Mouse (Mus musculus) limb, embryonic 14.5 days (tissue): ENCODE data around the gene Pald1. TPM values are rescaled to one million over a fixed set of nuclear protein-coding genes. Genes with fewer than 3 reads are reported as not detected.

ENCODE experiments used
- ATAC-seq: fragments of 200-750 bp; cut with Nextera tagmentation; 2 replicates; pipeline ENCODE4 v1.8.0; 2017; ENCODE audit warnings: low read depth, moderate number of reproducible peaks, moderate TSS enrichment; ENCODE audit not compliant: low FRiP score
- DNase-seq: peaks from one replicate; pipeline ENCODE4 v3.0.0-alpha.2; 2015; ENCODE audit warnings: low spot score
- H3K27ac ChIP-seq: fragments of 300-500 bp; sonication (generic); replicated peaks from 2 replicates; pipeline ENCODE4 v1.5.1; 2014; ENCODE audit warnings: low read depth, mild to moderate bottlenecking, low read length, moderate library complexity, mixed read lengths
- H3K27me3 ChIP-seq: fragments of 300-500 bp; sonication (generic); 2 replicates; pipeline ENCODE4 v1.6.1; 2014; ENCODE audit warnings: low read length, mixed read lengths; ENCODE audit not compliant: control insufficient read depth, insufficient read depth
- H3K36me3 ChIP-seq: fragments of 300-500 bp; sonication (generic); 2 replicates; pipeline ENCODE4 v1.6.1; 2014; ENCODE audit warnings: mild to moderate bottlenecking, low read length, moderate library complexity, mixed read lengths; ENCODE audit not compliant: control insufficient read depth, insufficient read depth
- H3K4me1 ChIP-seq: fragments of 300-500 bp; sonication (generic); 2 replicates; pipeline ENCODE4 v1.6.1; 2014; ENCODE audit warnings: antibody characterized with exemption, low read length, mixed read lengths; ENCODE audit not compliant: control insufficient read depth, insufficient read depth
- H3K4me2 ChIP-seq: fragments of 300-500 bp; sonication (generic); replicated peaks from 2 replicates; pipeline ENCODE4 v1.6.1; 2014; ENCODE audit warnings: low read depth, mild to moderate bottlenecking, low read length, moderate library complexity; ENCODE audit not compliant: severe bottlenecking
- H3K4me3 ChIP-seq: fragments of 300-500 bp; sonication (generic); replicated peaks from 2 replicates; pipeline ENCODE4 v1.5.1; 2014; ENCODE audit warnings: low read length
- H3K9ac ChIP-seq: fragments of 300-500 bp; sonication (generic); 2 replicates; pipeline ENCODE4 v1.6.1; 2014; ENCODE audit warnings: mild to moderate bottlenecking, low read depth, low read length, moderate library complexity; ENCODE audit not compliant: severe bottlenecking
- H3K9me3 ChIP-seq: fragments of 300-500 bp; sonication (generic); 2 replicates; pipeline ENCODE4 v1.6.1; 2016; ENCODE audit warnings: low read length; ENCODE audit not compliant: control insufficient read depth
- POLR2A ChIP-seq: fragments of 200-500 bp; IDR thresholded peaks from 2 replicates; pipeline ENCODE4 v1.8.0; 2012; ENCODE audit warnings: inconsistent platforms, mild to moderate bottlenecking, moderate library complexity, borderline replicate concordance; ENCODE audit not compliant: insufficient read depth, insufficient read length; ENCODE audit errors: extremely low read depth
- WGBS: fragments of 180-500 bp; shearing (Covaris S2); extraction: QIAGEN DNeasy Blood & Tissue Kit; methylation state at CpG from one replicate; pipeline ENCODE4 v1.1.7; 2014; 5-methylcytosine and 5-hydroxymethylcytosine counted together
- polyA plus RNA-seq, 2 experiments: library from polyadenylated mRNA; depleted of rRNA in 1 of 2; stranded (reverse) in 1 of 2; unstranded in 1 of 2; fragments of >200 nt; fragmentation: Nextera tagmentation in 1 of 2; extraction: Ambion mirVana in 1 of 2; gene quantifications; 2 replicates each; pipeline versions ENCODE4 v1.2.1 to v1.2.3; 2012 to 2014

Pald1 gene
- polyA plus RNA-seq, 2 experiments: 19.4 to 24.9 TPM

DNA sequence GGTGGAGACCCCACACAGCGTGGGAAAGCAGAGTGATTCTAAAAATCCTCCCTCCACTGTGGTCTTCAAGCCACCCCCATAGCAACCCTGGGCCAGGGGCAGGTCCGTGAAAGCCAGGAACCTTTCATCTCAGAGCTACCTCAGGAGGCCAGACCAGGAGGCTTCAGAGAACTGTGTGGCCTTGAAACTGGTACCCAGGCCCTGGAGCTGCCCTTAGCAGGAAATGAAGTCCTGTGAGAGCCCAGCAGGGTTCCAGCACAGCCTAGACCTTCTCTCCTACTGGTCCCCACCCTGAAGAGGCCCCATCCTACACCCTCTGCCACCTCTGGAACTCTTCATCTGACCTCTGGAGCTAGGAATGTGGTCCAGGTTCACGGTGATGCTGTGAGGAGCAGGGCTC, 14.8 kb upstream of the Pald1 start:
- no peak overlapping the region for H3K9ac ChIP-seq
- H3K27me3 ChIP-seq: no peaks in the 10 kb centered on the region
- WGBS: 42% methylated on average over 3 of the region's 3 CpGs
- ATAC-seq: no peak
- H3K36me3 ChIP-seq: no peaks in the 10 kb centered on the region
- no peaks in the 10 kb centered on the region for H3K4me1 ChIP-seq
- no peak for DNase-seq
- no peak overlapping the region for H3K4me3 ChIP-seq
- H3K9me3 ChIP-seq: no peaks in the 10 kb centered on the region
- TF ChIP-seq POLR2A: no peak
- no peak overlapping the region for H3K4me2 ChIP-seq
- H3K27ac ChIP-seq: no peak overlapping the region

DNA sequence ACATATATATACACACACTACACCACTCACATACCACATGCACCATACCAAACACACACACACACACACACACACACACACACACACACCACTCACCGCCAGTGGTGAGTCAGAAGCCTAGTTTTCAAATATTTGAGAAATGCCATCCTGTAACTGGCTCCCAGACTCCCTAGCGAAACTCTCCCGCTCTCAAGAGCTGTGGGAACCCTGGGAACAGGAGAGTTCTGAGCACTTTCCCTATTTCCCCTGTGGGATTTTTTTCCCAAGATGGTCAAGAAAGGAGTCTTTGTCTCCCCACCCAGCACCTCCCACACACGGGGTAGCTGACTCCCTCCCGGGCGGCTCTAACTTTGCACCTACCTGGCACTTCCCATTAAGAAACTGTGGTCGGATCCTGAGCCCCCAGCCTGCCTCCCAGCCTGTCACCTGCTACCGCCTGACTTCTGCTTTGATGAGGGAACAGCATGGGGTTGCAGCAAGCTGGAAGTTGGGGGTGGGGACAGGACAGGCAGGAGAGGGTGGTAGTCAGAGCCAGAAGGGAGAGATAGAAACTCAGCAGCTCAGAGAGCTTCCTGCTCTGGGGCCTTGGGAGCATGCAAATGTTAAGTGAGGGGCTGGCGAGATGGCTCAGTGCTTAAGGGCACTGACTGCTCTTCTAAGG, 11.3 kb upstream of the Pald1 start:
- no peak for DNase-seq
- H3K4me2 ChIP-seq: no peak overlapping the region
- H3K9me3 ChIP-seq: no peaks in the 10 kb centered on the region
- 16% methylated on average over 9 of the region's 9 CpGs for whole genome bisulfite sequencing
- H3K36me3 ChIP-seq: no peaks in the 10 kb centered on the region
- no peak for ATAC-seq
- H3K4me1 ChIP-seq: no peaks in the 10 kb centered on the region
- no peak overlapping the region for H3K4me3 ChIP-seq
- no peak overlapping the region for H3K9ac ChIP-seq
- no peaks in the 10 kb centered on the region for H3K27me3 ChIP-seq
- no peak for TF ChIP-seq POLR2A
- H3K27ac ChIP-seq: no peak overlapping the region

DNA sequence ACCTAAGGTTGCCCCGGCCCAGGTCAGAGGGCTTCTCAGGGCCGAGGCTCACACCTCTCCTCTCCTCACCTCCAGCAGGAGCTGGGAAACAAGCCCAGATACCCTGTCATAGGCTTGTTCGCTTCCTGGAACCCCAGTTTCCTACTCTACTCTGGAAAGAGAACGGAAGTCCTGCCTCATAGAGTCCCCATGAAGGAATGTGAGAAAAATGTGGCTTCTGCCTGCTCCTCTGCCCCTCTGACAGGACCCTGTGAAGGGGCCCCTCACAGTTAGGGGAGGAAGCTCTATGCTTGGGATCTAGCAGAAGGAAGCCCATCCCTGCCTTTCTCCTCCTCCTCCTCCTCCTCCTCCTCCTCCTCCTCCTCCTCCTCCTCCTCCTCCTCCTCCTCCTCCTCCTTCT, 9.3 kb upstream of the Pald1 start:
- WGBS: 35% methylated on average over 4 of the region's 4 CpGs
- DNase-seq: no peak

DNA sequence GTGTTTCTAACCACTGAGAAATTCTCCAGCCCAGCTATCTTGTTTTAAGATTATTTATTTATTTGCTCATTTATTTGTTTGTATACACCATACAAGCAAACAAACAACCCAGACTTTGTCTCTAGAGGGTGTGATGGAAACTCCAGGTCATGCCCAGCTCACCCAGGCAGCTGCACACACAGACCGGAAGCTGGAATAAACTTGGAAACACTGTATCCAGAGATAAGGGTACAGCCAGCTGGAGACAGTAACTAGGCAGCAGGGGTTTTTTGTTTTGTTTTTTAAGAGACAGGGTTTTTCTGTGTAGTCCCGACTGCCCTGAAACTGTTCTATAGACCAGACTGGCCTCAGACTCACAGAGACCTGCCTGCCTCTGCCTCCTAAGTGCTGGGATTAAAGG, 6.8 kb upstream of the Pald1 start:
- ATAC-seq (no peak), DNase-seq (no peak)
- Histone ChIP-seq H3K9ac (no peak overlapping the region), H3K4me1 (no peaks in the 10 kb centered on the region), H3K36me3 (no peaks in the 10 kb centered on the region), H3K27me3 (no peaks in the 10 kb centered on the region), H3K4me2 (no peak overlapping the region), H3K4me3 (no peak overlapping the region), H3K9me3 (no peaks in the 10 kb centered on the region), H3K27ac (no peak overlapping the region)
- no peak for TF ChIP-seq POLR2A
- 79% methylated on average over 2 of the region's 2 CpGs for WGBS

More for the DNA sequence above, 9.3 kb upstream of the Pald1 start:
- TF ChIP-seq POLR2A: no peak
- Histone ChIP-seq H3K9ac (no peak overlapping the region), H3K4me1 (no peaks in the 10 kb centered on the region), H3K9me3 (no peaks in the 10 kb centered on the region), H3K27ac (no peak overlapping the region), H3K36me3 (no peaks in the 10 kb centered on the region), H3K4me3 (no peak overlapping the region), H3K4me2 (no peak overlapping the region), H3K27me3 (no peaks in the 10 kb centered on the region)
- no peak for ATAC-seq

DNA sequence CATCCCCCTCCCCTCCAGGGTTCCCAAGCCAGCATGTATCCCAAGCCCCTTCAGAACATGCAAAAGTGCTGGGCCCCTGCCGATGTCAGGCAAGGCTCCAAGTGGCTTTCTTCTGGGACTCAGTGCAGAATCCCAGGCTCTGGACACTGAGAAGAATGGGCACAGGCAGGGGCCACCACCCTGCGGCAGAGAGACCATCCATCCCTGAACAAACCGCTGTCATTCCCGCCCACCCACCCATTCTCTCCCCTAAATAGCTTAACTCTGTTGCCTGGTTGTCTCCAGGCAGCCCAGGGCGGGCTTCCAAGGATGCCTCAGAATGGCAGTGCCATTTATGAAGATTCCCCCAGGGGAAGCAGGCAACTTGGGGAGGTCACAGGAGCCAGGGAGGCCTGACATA, 5.7 kb upstream of the Pald1 start:
- H3K27me3 ChIP-seq: no peaks in the 10 kb centered on the region
- ATAC-seq (no peak), DNase-seq (no peak)
- peaks cover 4% of the 10 kb centered on the region for H3K4me1 ChIP-seq
- no peak overlapping the region for H3K4me3 ChIP-seq
- H3K4me2 ChIP-seq: no peak overlapping the region
- H3K9me3 ChIP-seq: no peaks in the 10 kb centered on the region
- TF ChIP-seq POLR2A: no peak
- no peak overlapping the region for H3K9ac ChIP-seq
- H3K27ac ChIP-seq: no peak overlapping the region
- H3K36me3 ChIP-seq: no peaks in the 10 kb centered on the region
- WGBS: 73% methylated on average over 5 of the region's 5 CpGs
